Mouse (Mus musculus): ENCODE measurements around the gene Tjp2.

GRCm38 (mm10) chr19:24176692-24177091 lies 48.1 kb downstream of the Tjp2 start:
- TF ChIP-seq CTCF (IDR thresholded peaks at IDR 0.05; ENCODE audit: low read depth) (no peak), EP300 (IDR thresholded peaks at IDR 0.05; ENCODE audit: low read depth) (no peak)

Measured in heart, postnatal 0 days (tissue).